Mouse (Mus musculus) neural tube, embryonic 11.5 days (tissue): ENCODE results near the gene Ptprf. TPM values are rescaled to one million over a fixed set of nuclear protein-coding genes. Genes with fewer than 3 reads are reported as not detected.

Source experiments
- ATAC-seq: fragments of 200-750 bp; cut with Nextera tagmentation; 2 replicates; pipeline ENCODE4 v1.8.0; 2017; ENCODE audit warnings: moderate number of reproducible peaks, mild to moderate bottlenecking, moderate TSS enrichment, moderate library complexity; ENCODE audit not compliant: insufficient read depth, low FRiP score, low TSS enrichment
- DNase-seq: peaks from one replicate; pipeline ENCODE4 v3.0.0-alpha.2; 2015; ENCODE audit warnings: low spot score
- H3K27ac ChIP-seq: fragments of 300-500 bp; sonication (generic); 2 replicates; pipeline ENCODE4 v1.5.1; 2014; ENCODE audit warnings: low read depth, mild to moderate bottlenecking, low read length
- H3K27me3 ChIP-seq: fragments of 300-500 bp; sonication (generic); 2 replicates; pipeline ENCODE4 v1.6.1; 2014; ENCODE audit warnings: mild to moderate bottlenecking, low read length, mixed read lengths; ENCODE audit not compliant: control insufficient read depth, insufficient read depth
- H3K36me3 ChIP-seq: fragments of 300-500 bp; sonication (generic); 2 replicates; pipeline ENCODE4 v1.6.1; 2014; ENCODE audit warnings: mild to moderate bottlenecking, low read length, moderate library complexity, mixed read lengths; ENCODE audit not compliant: control insufficient read depth, insufficient read depth
- H3K4me1 ChIP-seq: fragments of 300-500 bp; sonication (generic); 2 replicates; pipeline ENCODE4 v1.6.1; 2014; ENCODE audit warnings: low read length, mixed read lengths; ENCODE audit not compliant: control insufficient read depth, insufficient read depth
- H3K4me2 ChIP-seq: fragments of 300-500 bp; sonication (generic); 2 replicates; pipeline ENCODE4 v1.6.1; 2014; ENCODE audit warnings: low read depth, mild to moderate bottlenecking, moderate library complexity
- H3K4me3 ChIP-seq: fragments of 300-500 bp; sonication (generic); 2 replicates; pipeline ENCODE4 v1.5.1; 2014; ENCODE audit warnings: low read depth, low read length
- H3K9ac ChIP-seq: fragments of 300-500 bp; sonication (generic); 2 replicates; pipeline ENCODE4 v1.6.1; 2014; ENCODE audit warnings: mild to moderate bottlenecking, low read length
- H3K9me3 ChIP-seq: fragments of 300-500 bp; sonication (generic); 2 replicates; pipeline ENCODE4 v1.6.1; 2016; ENCODE audit warnings: low read length; ENCODE audit not compliant: control insufficient read depth
- WGBS: fragments of 180-500 bp; shearing (Covaris S2); extraction: QIAGEN DNeasy Blood & Tissue Kit; methylation state at CpG from one replicate; pipeline ENCODE4 v1.1.7; 2014; 5-methylcytosine and 5-hydroxymethylcytosine counted together
- polyA plus RNA-seq: library from polyadenylated mRNA; unstranded; fragments of >200 nt; fragmentation: Nextera tagmentation; extraction: Ambion mirVana; gene quantifications from 2 replicates; pipeline ENCODE4 v1.2.1, GENCODE M21; 2014

The Ptprf gene
- polyA plus RNA-seq, 1 experiment from 2014 or later, result 80.1 TPM

DNA sequence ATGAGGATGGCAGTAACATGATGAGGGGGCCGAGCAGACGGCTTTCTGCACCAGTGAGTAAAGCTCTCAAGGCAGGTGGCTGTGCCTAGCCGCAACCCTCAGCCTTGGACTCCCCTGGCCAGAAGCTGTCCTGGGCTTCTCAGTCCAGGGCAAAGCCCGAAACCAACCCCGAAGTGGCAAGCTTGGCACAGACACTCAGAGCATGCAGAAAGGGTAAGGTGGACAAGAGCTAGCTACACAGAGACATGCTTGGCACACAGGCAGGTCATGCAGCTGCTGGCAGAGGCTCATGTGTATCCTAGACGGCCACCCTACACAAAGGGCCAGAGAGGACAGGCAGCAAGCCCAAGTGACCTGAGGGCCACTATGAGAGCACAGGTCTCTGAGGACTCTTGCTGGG lies 52.5 kb downstream of the Ptprf start:
- H3K4me3 ChIP-seq, result no peak overlapping the region
- ATAC-seq, result no peak
- no peak overlapping the region for H3K27ac ChIP-seq
- H3K27me3 ChIP-seq, result no peaks in the 10 kb centered on the region
- H3K4me2 ChIP-seq, result no peak overlapping the region
- H3K9me3 ChIP-seq, result no peaks in the 10 kb centered on the region
- no peak for DNase-seq
- H3K4me1 ChIP-seq, result 0 out of 2 replicates have a peak, but pooled peaks cover 3% of the 10 kb centered on the region
- H3K36me3 ChIP-seq, result peaks cover 19% of the 10 kb centered on the region
- H3K9ac ChIP-seq, result no peak overlapping the region
- 92% methylated on average over 6 of the region's 6 CpGs for WGBS

DNA sequence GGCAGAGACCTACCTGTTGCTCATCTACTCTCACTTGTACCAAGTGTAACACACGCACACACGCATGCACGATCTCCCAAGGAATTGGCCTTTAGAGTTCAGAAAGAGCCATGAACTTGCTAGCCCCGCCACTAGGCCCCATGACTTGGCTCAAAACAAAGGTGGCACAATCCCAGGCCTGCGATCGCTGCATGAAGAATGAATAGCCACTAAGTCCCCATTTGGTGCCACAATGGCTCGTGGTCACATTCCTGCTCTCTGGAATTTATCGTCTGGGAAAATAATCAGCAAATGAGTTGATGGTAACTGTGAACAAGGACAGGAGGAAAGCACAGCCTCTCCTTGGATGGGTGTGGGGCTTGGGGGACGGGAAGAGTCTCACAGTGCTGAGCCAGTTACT lies 54.3 kb downstream of the Ptprf start:
- no peak overlapping the region for H3K27ac ChIP-seq
- WGBS, result 75% methylated on average over 9 of the region's 9 CpGs
- ATAC-seq, result no peak
- H3K4me1 ChIP-seq, result 0 out of 2 replicates have a peak, but pooled peaks cover 3% of the 10 kb centered on the region
- DNase-seq, result no peak
- H3K27me3 ChIP-seq, result no peaks in the 10 kb centered on the region
- no peak overlapping the region for H3K4me2 ChIP-seq
- no peaks in the 10 kb centered on the region for H3K9me3 ChIP-seq
- H3K36me3 ChIP-seq, result peaks cover 19% of the 10 kb centered on the region
- H3K4me3 ChIP-seq, result no peak overlapping the region
- H3K9ac ChIP-seq, result no peak overlapping the region

DNA sequence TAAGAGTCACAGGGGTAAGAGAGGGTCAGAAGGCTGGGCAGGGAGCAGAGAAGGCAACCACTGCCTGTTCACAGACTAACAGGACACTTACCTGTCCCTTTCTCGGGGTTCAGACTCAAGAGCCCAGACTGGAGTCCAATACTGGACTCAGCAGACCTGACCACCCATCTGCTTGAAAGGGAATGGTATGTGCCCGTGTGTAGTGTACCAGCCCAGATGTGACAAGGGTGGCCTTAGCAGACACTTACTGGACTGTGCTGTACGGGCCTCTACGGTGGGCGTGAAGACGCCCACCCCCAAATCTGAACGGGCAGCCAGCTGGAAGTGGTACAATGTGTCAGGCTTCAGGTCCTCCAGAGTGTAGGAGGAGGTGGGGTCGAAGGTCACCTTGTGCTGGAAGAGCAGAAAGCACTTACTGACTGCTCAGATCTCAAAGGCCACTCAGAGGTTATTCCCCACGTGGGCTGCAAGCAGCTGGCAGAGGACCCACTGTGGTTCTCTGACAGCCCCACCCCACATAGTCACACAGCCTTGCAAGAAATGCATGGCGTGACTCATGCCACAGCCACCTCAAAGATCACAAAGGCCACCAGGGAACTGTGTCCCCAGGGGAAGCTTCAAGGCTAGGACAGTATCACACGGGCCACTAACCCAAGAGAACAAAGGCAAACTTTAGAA lies 56.4 kb downstream of the Ptprf start:
- no peak for ATAC-seq
- Histone ChIP-seq H3K9me3 (no peaks in the 10 kb centered on the region), H3K4me1 (0 out of 2 replicates have a peak, but pooled peaks cover 3% of the 10 kb centered on the region), H3K36me3 (peaks cover 22% of the 10 kb centered on the region), H3K4me3 (no peak overlapping the region), H3K27me3 (no peaks in the 10 kb centered on the region), H3K4me2 (no peak overlapping the region), H3K27ac (no peak overlapping the region), H3K9ac (no peak overlapping the region)
- 77% methylated on average over 11 of the region's 11 CpGs for WGBS
- no peak for DNase-seq

DNA sequence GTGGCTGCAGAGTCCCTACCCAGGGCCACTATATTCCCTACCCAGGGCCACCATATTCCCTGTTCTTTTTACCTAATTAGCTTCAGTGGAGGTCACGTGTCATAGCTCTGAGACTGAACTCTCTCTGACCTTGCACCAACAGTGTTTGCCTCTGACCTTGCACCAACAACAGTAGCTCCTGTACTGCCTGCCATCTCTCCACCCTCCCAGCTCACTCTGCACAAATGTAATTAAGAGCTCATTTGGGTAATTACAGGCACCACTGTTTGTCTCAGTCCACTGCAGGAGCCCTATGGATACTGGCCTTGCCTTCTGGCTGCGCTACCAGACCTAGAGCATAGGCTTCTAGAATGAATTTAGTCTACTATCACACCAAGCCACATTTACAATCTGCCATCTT lies 57.3 kb downstream of the Ptprf start:
- DNase-seq (no peak), ATAC-seq (no peak)
- H3K36me3 ChIP-seq, result peaks cover 25% of the 10 kb centered on the region
- H3K9ac ChIP-seq, result no peak overlapping the region
- H3K4me1 ChIP-seq, result 0 out of 2 replicates have a peak, but pooled peaks cover 3% of the 10 kb centered on the region
- WGBS, result 87% methylated on average over 2 of the region's 2 CpGs
- H3K9me3 ChIP-seq, result no peaks in the 10 kb centered on the region
- no peaks in the 10 kb centered on the region for H3K27me3 ChIP-seq
- no peak overlapping the region for H3K4me3 ChIP-seq
- no peak overlapping the region for H3K4me2 ChIP-seq
- H3K27ac ChIP-seq, result no peak overlapping the region

DNA sequence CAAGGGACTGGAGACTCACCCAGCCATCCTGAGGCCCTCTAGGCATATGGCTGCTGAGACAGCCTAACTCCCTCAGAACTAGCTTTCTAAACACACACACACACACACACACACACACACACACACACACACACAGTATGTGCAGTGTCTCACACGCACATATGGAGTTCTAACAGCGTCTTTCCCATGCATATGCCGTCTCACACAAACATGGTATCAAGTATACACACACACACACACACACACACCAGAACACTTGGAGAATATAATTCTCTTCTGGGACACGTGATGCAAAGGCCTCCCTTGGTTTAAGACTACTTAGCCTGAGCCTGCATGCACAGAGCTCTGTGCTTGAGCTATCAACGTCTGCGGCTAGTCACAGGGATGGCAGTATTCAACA lies 59.3 kb downstream of the Ptprf start:
- Histone ChIP-seq H3K9me3 (no peaks in the 10 kb centered on the region), H3K27me3 (no peaks in the 10 kb centered on the region), H3K27ac (no peak overlapping the region), H3K9ac (no peak overlapping the region), H3K4me3 (no peak overlapping the region), H3K4me1 (no peaks in the 10 kb centered on the region), H3K36me3 (peaks cover 24% of the 10 kb centered on the region), H3K4me2 (no peak overlapping the region)
- DNase-seq (no peak), ATAC-seq (no peak)
- WGBS, result 91% methylated on average over 6 of the region's 6 CpGs

DNA sequence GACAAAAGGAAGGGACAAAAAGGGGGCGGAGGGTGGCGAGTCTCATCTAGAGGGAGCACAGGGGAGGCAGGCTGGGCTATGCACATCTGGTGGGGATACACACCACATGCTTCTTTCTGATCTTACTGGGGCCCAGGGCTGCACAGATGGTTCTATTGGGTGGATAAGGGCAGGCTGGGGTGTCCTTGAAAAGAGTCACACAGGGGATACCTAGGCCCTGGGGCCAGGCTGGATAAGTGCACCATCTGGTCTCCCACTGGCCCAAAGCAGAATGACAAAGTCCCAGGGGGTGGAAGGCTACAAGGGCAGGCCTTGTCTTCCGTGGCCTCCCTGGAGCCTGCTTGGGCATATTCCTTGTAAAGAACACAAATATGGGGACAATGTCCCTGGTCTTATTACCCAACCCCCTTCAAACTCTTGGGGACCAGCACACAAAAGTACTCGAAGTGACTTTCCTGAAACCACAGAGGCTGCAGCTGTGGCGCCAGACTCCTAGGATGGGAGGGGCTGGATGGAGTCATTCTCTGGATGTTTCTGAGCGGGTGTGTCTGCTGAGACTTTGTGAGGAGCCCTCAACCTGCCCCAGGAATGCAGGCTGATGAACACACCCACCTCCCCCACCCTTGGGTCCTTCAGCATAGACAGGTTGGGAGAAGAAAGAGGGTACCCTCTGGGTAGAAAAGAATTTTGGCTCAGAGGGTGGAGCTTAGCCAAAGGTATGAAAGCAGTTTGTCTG lies 62.0 kb downstream of the Ptprf start:
- Histone ChIP-seq H3K27ac (no peak overlapping the region), H3K4me1 (no peaks in the 10 kb centered on the region), H3K27me3 (no peaks in the 10 kb centered on the region), H3K9me3 (no peaks in the 10 kb centered on the region), H3K4me2 (no peak overlapping the region), H3K36me3 (peaks cover 25% of the 10 kb centered on the region), H3K4me3 (no peak overlapping the region), H3K9ac (no peak overlapping the region)
- DNase-seq, result no peak
- 73% methylated on average over 6 of the region's 6 CpGs for WGBS
- peak; percentile 37; the same call in 1 of the 2 replicates for ATAC-seq

DNA sequence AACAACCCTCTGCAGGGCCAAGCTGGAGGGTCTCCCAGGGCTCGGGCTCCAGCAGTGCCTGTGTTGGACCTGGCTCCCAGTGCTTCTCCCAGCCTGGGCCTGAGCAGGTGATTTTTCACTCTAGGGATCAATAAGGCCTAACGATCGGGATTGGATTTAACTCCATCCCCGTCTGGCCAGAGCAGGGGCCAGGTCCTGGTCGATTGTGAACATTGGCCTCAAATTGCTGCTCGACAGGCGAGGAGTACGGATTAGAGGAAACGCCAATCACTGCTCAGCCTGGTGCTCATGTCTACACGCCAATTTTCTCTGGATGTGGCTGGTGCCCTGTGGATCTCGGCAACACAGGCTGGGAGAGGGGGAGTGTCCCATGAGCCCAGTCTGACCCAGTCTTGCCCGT lies 63.8 kb downstream of the Ptprf start:
- Histone ChIP-seq H3K4me1 (no peaks in the 10 kb centered on the region), H3K36me3 (peaks cover 33% of the 10 kb centered on the region), H3K27ac (no peak overlapping the region), H3K4me3 (no peak overlapping the region), H3K9ac (no peak overlapping the region), H3K27me3 (no peaks in the 10 kb centered on the region), H3K9me3 (no peaks in the 10 kb centered on the region), H3K4me2 (no peak overlapping the region)
- 89% methylated on average over 12 of the region's 12 CpGs for WGBS
- ATAC-seq (no peak), DNase-seq (no peak)

DNA sequence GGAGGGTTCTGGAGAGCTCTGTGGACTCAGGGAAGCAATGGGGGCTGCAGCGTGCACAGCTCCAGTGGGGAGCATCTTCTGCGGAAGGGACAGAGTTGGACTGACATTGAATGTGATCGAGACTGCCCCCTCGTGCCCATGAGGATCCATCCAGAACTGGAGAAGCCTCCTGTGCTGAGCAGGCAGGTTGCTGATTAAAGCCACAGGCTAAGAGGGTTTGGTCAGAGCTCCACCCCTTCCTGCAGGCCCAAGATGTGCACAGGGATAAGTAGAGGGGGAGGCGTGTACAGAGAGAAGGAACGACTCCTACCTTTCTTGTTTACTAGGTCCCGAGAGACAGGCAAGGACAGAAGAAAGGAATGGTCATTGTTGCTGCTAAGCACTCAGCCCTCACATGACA lies 69.9 kb downstream of the Ptprf start:
- WGBS, result 83% methylated on average over 7 of the region's 7 CpGs
- Histone ChIP-seq H3K4me1 (no peaks in the 10 kb centered on the region), H3K27ac (no peak overlapping the region), H3K36me3 (peaks cover 35% of the 10 kb centered on the region), H3K4me2 (no peak overlapping the region), H3K27me3 (no peaks in the 10 kb centered on the region), H3K9ac (no peak overlapping the region), H3K4me3 (no peak overlapping the region), H3K9me3 (no peaks in the 10 kb centered on the region)
- ATAC-seq (no peak), DNase-seq (no peak)

DNA sequence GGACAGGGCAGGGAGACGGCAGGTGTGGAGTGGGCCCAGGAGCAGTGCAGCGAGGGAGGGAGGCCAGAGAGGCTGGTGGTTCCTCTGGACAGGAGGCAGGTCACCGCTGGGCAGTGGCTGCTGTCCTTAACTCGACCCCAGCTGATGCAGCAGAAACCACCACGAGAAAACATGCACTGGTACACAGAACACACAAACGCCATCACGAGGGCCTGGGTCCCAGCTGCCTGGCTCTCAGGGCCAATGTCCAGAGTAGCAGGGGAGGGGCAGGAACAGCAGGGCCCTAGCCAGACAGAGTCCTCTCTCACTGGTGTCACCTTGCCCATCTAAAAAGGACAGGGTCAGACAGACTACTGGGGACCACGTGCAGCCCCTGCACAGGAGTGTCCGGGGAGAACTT lies 70.4 kb downstream of the Ptprf start:
- ATAC-seq (no peak), DNase-seq (no peak)
- Histone ChIP-seq H3K27me3 (no peaks in the 10 kb centered on the region), H3K9me3 (no peaks in the 10 kb centered on the region), H3K4me1 (no peaks in the 10 kb centered on the region), H3K9ac (no peak overlapping the region), H3K36me3 (peaks cover 32% of the 10 kb centered on the region), H3K4me3 (no peak overlapping the region), H3K27ac (no peak overlapping the region), H3K4me2 (no peak overlapping the region)
- 93% methylated on average over 9 of the region's 9 CpGs for WGBS
